Mouse (Mus musculus) kidney, postnatal 36 days (tissue): ENCODE data around the gene Kif16b.

Source experiments
- DNase-seq, 2 experiments: peaks; one replicate each; pipeline ENCODE4 v3.0.0; 2021 to 2022; ENCODE audit warnings: mixed read lengths in 2 of 2

Gene Kif16b

DNA sequence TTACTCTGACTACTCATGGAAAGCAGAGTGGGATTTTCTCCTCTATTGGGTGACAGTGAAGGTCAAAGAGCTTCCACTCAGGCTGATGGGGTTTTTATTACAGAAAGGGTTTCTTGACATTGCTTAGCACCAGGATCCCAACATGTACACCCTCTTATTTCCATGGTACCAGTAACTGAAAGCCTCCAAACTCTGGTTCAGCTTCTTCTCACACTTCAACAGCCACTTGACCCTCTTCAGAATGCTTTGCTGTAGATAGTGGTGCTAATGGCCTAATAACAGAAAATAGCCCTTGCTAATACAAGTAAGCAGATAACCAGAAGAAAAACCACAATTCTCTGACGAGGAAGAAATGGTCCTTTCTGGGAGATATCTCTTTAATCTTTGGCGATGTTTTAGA is 259.6 kb downstream of the Kif16b start:
- no peak for DNase-seq

GRCm38 (mm10) chr2:142635606-142636304 is 265.6 kb downstream of the Kif16b start:
- no peak for DNase-seq

- no peak for DNase-seq
Observed at GRCm38 (mm10) chr2:142633996-142634559, 267.3 kb downstream of the Kif16b start.

- DNase-seq: peak; percentile 55 to 64
Observed at GRCm38 (mm10) chr2:142629523-142630312, 271.6 kb downstream of the Kif16b start.

- DNase-seq: no peak
Observed at GRCm38 (mm10) chr2:142625756-142626155, 275.6 kb downstream of the Kif16b start.

DNA sequence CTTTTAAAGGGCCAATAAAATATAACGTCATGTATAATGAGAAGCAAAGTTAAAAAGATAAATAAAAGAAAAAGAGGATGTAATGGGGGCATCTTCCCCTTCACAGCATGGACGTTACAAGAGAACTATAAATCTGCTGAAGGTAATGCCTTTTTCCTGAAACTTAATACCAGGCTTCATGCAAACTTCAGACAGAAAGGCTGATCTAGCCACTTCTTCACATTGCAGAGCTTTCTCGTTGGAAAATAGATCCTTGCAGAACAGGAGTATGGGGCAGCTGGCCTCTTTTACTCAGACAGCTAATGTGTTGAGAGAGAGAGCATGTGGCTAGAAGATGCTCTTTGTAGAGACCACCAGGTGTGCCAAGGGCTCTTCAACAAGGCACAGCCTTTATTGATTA is 276.2 kb downstream of the Kif16b start:
- DNase-seq: no peak

DNA sequence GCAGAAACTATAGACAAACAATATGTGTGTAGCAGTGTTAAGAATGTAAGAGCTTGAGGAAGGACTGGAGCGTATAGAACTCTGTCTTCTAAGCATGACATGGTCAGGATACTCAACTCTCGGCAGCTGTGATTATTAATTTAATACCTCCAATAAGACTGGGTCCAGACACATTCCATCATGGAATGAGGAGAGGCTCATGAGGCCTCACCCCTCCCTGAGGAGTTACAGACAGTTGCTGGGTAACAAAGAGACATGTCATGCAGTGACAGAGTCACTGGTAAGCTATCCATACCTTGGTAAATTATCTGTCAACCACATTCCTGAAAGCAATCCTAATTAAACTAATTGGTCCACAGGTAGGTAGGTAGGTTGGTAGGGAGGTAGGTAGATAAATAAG is 277.1 kb downstream of the Kif16b start:
- DNase-seq: no peak

DNA sequence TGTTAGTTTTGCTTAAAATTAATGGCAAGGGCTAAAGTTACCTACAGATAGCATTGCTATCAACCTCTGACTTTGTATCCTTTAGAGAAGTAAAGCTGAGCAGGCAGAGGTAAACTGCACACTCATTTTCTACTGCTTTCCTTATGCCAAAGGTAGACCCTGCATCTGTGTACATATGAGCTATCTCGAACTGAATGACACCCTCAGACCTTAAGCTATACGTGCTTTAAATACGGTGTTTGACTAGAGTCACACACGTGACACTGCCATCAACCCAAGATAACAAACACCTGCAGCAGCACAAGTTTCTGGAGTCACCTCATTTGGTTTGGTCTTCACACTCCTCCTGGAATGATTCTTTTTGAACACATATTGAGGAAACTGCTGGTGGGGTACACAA is 280.2 kb downstream of the Kif16b start:
- no peak for DNase-seq

- DNase-seq: no peak
Observed at GRCm38 (mm10) chr2:142619926-142620325, 281.4 kb downstream of the Kif16b start.

GRCm38 (mm10) chr2:142614535-142614934 is 286.8 kb downstream of the Kif16b start:
- DNase-seq: no peak

DNA sequence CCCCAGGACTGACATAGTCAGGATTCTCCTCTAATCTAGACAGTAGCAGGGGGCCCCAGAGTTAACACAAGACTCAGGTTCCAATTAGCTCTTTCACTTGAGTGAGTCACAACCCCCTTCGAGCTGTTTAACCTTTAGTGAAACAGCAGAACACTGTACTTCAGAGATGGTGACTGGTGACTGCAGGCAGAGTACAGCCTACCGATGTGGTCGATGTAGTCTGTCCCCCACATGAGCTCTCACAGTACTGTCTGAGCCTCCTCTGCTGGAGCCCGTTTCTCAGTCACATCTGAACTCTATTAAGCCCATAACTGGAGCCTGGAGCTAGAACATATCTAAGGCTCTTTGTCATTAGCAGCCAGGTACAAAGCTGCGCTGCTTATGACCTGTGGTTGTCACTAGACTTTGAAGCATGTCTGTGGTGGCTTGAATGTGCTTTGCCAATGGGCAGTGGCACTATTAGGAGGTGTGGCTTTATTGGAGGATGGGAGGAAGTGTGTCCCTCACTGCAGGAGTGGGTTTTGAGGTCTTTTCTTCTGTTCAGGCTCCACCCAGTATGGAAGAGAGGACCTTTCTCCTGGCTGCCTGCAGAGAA is 288.9 kb downstream of the Kif16b start:
- DNase-seq: no peak

- DNase-seq: peak in 1 of 2 experiments; percentile 55
Observed at GRCm38 (mm10) chr2:142611113-142611512, 290.2 kb downstream of the Kif16b start.

- no peak for DNase-seq
Observed at GRCm38 (mm10) chr2:142610206-142610605, 291.1 kb downstream of the Kif16b start.

- no peak for DNase-seq
Observed at GRCm38 (mm10) chr2:142608778-142609177, 292.6 kb downstream of the Kif16b start.

DNA sequence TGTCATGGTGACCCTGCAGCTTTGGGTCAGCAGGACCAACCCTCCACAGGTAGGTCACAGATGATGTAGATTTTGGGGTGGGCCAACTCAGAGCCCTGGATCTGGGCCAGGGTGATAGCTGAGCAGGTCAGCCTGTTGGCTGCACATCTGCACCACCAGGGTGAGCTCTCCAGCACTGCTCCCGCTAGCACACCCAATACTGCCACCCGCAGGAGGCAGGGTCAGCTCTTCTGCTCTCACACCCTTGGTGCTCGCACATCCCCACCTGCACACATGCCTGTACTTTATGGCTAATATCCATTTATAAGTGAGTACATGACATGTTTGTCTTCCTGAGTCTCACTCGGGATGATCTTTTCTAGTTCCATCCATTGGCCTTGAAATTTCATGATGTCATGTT is 296.6 kb downstream of the Kif16b start:
- no peak for DNase-seq

GRCm38 (mm10) chr2:142603210-142603609 is 298.1 kb downstream of the Kif16b start:
- no peak for DNase-seq

- no peak for DNase-seq
Observed at GRCm38 (mm10) chr2:142599235-142599634, 302.1 kb downstream of the Kif16b start.

DNA sequence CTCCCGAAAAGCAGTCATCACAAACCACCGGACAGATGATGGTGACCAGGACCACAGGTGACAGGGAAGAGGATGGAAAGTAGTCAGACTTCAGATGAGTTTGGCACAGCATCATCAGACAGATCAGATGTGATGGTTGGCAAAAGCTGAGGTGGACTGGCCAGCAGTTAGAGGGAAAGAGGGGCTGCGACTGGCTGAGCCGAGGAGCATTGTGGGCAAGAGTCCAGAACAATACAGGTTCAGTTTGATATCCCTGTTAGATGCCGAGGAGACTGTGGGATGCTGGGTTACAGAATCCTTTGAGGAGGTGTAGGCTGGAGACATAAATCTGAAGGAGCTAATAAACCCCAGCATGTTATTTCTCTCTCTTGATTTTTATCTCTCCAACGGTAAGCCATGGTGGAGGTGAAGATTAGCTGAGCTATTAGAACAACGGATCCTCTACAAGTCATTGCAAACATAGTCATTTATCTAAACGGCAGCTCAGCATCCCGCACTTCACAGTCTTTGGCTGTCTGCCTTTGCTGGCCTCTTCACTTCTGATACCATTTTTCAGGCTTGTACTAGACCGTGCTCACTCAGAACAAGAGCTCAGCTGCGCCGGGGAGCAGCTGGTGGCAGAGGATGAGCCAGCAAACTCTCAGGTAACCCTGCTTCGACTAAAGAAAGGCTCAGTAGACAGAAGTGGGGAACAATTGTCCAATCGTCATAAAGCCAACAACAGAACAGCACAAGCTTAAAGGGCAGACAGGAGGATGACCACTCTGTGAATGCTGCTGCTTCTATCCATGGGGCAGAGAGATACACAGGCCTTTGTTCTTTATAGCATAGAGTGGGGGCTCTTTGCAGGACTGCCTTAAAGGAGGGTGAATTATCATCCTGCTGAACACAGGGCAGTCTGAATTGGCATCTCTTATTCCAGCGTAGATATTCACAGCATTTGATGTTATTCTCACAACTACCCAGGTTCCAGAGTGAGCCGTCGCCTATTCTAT is 304.9 kb downstream of the Kif16b start:
- DNase-seq: no peak

GRCm38 (mm10) chr2:142590938-142591337 is 310.4 kb downstream of the Kif16b start:
- no peak for DNase-seq

GRCm38 (mm10) chr2:142590284-142590724 is 311.0 kb downstream of the Kif16b start:
- DNase-seq: no peak

DNA sequence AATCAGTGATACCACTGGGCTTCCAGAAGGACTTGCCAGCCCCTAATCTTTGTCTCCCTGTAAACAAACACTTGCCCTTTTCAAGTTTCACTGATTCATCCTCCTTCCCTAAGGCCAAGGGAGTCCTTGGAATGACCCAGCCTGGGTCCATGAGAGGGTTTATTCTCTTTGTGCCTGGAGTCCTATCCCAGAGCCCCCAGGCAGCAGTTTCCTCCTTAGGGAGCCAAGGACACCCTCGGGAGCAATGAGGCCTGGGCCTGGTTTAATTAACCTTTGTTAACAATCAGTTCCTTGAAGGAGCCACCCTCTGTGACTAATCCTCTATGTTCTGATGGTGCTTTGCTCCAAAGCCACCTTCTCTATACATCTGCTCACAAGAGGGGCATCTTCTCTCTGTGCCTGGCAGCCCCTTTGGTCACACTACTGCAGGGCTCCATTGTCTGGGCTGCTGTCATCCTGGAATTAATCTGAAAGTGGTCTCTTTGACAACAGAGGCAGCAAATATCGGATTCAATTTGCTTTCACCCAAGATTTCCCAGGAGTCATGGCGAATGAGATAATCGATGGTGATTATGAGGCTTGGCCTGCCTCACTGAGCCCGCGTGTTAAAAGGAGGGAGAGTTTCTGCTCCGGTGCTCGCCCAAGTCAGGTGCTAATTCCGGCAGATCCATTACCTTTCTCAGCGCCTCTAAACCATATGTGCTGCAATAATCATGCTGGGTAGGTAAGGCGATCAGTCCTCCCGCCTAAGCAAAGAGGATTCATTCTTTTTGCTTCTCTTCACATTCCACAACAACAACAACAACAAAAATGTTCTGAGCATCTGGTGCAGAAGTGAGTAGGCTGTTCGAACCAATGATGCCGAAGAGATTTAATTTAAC is 311.7 kb downstream of the Kif16b start:
- DNase-seq: no peak
